Mouse (Mus musculus) stomach, postnatal 0 days (tissue): ENCODE results near the gene Zfp791.

Experiments
- CTCF ChIP-seq: IDR thresholded peaks from 2 replicates; pipeline ENCODE4 v1.5.1; 2016; ENCODE audit warnings: antibody characterized with exemption, low read depth, mild to moderate bottlenecking, moderate library complexity
- EP300 ChIP-seq: optimal IDR thresholded peaks from 2 replicates; pipeline ENCODE3; 2016; ENCODE audit warnings: antibody characterized with exemption

- TF ChIP-seq CTCF (peak; percentile 68), EP300 (no peak)
Measured at GRCm38 (mm10) chr8:85076001-85076400, 46.9 kb downstream of the Zfp791 start.
